Mouse (Mus musculus): ENCODE measurements around the gene Rplp0.
"Not testable (repeated sequence)": the region's sequence is repeated elsewhere in the genome, so short reads cannot be mapped to it uniquely, and the experiment has no call there.

Gene Rplp0

GRCm38 (mm10) chr5:115550482-115551005, 8.7 kb upstream of the Rplp0 start:
- no peak for DNase-seq (ENCODE audit: low read depth, low spot score)

GRCm38 (mm10) chr5:115551386-115551785, 7.9 kb upstream of the Rplp0 start:
- DNase-seq (ENCODE audit: low read depth, low spot score) = no peak

- DNase-seq (ENCODE audit: low read depth, low spot score) = no peak
Measured at GRCm38 (mm10) chr5:115551799-115552198, 7.5 kb upstream of the Rplp0 start.

- no peak for DNase-seq (ENCODE audit: low read depth, low spot score)
Measured at GRCm38 (mm10) chr5:115553801-115554420, 5.4 kb upstream of the Rplp0 start.

- no peak for DNase-seq (ENCODE audit: low read depth, low spot score)
Measured at GRCm38 (mm10) chr5:115554536-115555291, 4.6 kb upstream of the Rplp0 start.

DNA sequence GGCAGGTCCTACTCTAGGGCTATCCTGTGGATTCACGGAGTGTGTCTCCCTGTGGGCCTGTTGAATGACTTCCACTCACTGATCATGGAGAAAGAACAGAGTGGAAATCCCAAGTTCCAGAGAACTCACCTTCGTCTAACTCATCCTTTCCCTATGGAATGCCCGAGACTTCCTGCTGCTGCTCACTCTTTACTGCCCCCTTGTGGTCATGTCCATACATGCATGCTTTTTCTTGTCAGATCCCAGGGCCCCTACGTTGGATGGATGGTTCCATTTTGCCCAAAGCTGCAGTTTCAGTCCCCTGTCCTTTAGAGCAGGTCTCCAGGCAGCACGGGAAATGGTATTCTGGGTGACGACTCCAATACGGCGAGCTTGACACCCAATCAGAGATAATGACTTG, 3.0 kb upstream of the Rplp0 start:
- peak; percentile 88 for DNase-seq (ENCODE audit: low read depth, low spot score)

DNA sequence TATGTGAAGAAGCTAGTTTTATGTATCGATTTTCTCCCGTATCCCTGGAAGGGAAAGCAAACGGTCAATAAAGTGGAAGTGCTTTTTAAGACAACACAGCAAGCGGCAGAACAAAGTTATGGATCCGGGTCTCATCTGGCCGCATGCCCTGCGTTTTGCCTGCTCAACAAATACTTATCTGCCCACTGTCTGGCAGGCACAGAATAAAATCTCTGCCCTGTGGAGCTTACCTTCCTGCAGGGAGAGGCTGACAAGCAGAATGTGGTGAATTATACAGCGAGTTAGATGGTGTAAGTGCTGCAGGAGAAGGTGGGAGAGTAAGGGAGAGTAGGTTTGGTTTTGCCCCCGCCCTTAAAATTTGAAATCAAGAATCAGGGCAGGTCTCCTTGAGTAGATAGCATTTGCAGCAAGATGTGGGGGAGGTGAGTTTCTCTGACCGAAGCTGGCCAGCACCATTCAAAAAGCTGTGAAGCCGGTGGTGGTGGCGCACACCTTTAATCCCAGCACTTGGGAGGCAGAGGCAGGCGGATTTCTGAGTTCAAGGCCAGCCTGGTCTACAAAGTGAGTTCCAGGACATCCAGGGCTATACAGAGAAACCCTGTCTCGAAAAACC, 979 bp upstream of the Rplp0 start:
- DNase-seq (ENCODE audit: low read depth, low spot score) = no peak

DNA sequence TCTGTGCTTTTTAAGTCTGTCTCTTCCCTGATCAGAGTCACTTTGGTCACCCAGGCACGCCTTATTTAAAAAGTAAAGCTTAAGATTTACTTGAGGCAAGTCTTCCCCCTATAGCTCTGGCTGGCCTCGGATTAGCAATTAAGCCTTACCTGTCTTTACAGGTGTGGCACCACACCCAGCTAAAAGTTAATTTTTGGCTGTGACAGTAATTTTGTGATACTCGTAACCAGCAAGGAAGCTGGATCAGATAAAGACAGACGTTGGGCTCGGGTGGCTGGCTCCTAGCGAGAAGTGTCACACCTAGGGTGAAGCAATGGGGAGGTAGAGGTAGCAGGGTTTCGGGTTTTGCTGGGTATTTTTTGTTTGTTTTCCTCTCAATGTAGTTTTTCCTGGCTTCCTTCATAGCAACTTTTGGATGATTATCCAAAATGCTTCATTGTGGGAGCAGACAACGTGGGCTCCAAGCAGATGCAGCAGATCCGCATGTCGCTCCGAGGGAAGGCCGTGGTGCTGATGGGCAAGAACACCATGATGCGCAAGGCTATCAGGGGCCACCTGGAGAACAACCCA, 1.2 kb downstream of the Rplp0 start:
- no peak for DNase-seq (ENCODE audit: low read depth, low spot score)

DNA sequence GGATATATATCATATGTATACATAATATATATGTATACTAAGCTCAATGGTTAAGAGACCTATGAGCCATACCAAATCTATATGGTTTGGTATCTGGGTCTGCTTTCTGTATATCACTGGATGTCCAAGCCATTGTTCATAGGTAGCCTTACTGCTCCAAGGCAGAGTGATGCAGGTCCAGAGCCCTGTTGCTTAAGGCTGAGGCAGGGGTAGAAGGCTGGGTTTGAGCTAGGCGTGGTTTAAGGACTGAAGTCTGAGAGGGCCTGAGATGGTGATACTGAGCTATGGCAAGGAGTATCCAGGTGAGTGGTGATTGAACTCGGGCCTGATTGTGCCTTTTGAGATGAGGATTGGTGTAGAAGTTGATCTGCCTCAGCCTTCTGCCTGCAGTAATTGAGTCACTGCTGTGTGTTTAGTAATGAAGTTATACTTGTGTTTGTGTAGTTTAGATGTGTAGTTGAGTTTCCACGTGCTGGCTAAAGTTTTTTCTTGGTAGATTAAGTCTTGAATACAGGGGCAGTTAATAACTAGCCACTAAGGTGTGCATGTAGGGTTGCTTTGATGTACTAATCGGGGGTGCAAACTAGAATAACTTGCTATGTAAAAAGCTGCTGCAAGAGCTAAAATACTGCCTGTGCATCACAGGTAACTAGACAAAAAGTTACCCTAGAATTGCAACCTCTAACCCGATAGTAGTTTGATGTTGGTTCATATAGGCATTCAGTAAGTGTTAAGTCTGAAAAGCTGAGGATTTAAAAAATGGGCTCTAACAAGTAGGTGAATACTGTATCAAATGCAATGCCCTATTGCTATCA, 4.7 kb downstream of the Rplp0 start:
- peak; percentile 13 for DNase-seq (ENCODE audit: low read depth, low spot score)

DNA sequence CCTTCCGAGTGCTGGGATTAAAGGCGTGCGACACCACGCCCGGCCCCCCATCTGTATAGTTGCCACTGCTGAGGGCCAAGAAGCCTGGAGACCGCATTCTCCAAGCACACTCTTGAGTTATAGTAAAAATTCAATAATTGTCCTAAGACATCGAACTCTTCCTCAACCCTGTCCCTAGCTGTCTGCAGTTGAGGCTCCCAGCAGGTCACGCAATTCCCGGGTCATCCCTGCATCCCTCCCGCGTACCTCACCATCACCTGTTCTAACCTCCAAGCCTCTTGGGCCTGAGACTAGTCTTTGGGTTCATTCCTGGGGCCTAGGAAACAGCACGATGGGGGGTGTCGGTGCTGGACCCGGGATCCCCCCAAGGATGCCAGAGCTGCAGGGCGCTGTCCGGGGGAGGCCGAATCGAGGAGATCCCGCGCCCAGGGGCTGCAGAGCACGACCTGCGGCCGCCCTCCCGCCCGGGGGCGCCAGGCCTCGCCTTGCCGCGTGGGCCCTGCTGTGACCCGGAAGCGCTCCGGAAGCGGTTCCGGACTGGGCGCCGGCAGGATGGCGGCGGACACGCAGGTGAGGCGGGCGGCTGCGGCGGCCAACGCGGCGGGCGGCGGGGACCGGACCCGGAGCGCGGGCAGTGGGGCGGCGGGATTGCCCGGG, 5.6 kb downstream of the Rplp0 start, which contains the start of gene Gcn1l1:
Gene Gcn1l1, plus strand, starts transcription at position 518 of the 657 bp plus-strand sequence.
- DNase-seq (ENCODE audit: low read depth, low spot score) = peak; percentile 67

GRCm38 (mm10) chr5:115565403-115565802, 6.1 kb downstream of the Rplp0 start:
- no peak for DNase-seq (ENCODE audit: low read depth, low spot score)

DNA sequence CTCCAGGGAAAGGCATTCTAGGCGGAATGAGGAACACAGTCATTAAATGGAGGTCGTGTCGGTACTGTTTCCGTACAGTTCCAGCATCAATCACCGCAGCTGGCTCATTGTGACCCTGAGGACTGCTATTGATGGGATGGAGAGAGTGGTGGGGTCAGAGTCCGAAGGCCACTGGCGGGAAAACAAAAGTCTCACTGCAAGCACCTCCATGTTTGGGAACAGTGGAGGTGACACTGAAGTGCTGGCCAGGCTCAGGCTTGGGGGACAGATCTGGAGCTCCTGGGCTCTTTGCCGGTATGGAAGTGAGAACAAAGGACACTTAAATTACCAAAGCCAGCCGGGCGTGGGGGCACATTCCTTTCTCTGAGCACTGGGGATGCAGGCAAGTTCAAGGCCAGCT, 9.4 kb downstream of the Rplp0 start:
- DNase-seq (ENCODE audit: low read depth, low spot score) = no peak

GRCm38 (mm10) chr5:115569308-115569707, 10.0 kb downstream of the Rplp0 start:
- no peak for DNase-seq (ENCODE audit: low read depth, low spot score)

- DNase-seq (ENCODE audit: low read depth, low spot score) = no peak
Measured at GRCm38 (mm10) chr5:115569721-115570120, 10.5 kb downstream of the Rplp0 start.

GRCm38 (mm10) chr5:115571086-115571485, 11.8 kb downstream of the Rplp0 start:
- DNase-seq (ENCODE audit: low read depth, low spot score) = no peak

GRCm38 (mm10) chr5:115572679-115573535, 13.6 kb downstream of the Rplp0 start:
- no peak for DNase-seq (ENCODE audit: low read depth, low spot score)

- no peak for DNase-seq (ENCODE audit: low read depth, low spot score)
Measured at GRCm38 (mm10) chr5:115574992-115575391, 15.7 kb downstream of the Rplp0 start.

- DNase-seq (ENCODE audit: low read depth, low spot score) = not testable (repeated sequence)
Measured at GRCm38 (mm10) chr5:115577686-115578085, 18.4 kb downstream of the Rplp0 start.

DNA sequence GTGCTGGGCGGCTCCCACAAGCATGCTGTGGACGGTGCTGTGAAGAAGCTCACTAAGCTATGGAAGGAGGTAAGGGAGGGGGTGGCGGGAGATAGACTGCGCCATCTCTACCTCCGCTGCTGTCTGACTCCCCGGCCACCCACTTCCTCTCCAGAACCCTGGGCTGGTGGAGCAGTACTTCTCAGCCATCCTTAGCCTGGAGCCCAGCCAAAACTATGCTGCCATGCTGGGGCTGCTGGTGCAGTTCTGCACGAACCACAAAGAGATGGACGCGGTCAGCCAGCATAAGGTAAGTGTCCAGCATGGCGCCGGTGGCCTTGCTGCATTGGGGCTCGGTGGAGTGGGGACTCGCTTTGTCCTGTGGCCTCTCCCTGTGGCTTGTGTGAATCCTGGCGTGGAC, 19.7 kb downstream of the Rplp0 start:
- no peak for DNase-seq (ENCODE audit: low read depth, low spot score)

DNA sequence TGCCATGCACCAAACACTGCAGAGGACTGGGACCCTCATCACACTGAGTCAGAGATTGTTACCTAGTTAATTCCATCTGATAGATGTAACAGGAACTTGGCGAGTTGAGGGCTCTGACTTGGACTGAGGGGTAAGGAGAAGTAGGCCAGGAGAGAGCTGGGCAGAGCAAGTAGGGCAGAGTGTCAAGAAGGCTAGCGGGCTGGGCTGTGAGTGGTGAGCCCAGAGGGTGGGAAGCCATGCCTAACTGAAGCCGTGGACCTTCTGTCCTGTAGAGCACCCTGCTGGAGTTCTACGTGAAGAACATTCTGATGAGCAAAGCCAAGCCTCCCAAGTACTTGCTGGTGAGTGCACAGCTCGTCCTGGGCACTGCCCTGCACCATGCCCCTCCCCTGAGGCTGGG, 20.1 kb downstream of the Rplp0 start:
- no peak for DNase-seq (ENCODE audit: low read depth, low spot score)

Data from forelimb bud, embryonic 11.5 days (tissue).